Mouse (Mus musculus) liver, adult (tissue): Measurements from ENCODE around the gene Slc10a3.

Experiments used
- GATA4 ChIP-seq: IDR thresholded peaks from 2 replicates; pipeline ENCODE4 v1.6.1; 2014; ENCODE audit warnings: mild to moderate bottlenecking, low read length; ENCODE audit not compliant: insufficient replicate concordance

Slc10a3 gene

GRCm38 (mm10) chrX:74328725-74329161 lies 44.4 kb downstream of the Slc10a3 start, which contains the start of gene Plxna3:
Plxna3 (plus strand) TSS chrX:74329066.
- no peak for TF ChIP-seq GATA4
